Mouse (Mus musculus) embryonic facial prominence, embryonic 12.5 days (tissue): ENCODE data around the gene Raver1. TPM values are rescaled to one million over a fixed set of nuclear protein-coding genes. Genes with fewer than 3 reads are reported as not detected.

Experiments
- ATAC-seq: fragments of 200-750 bp; cut with Nextera tagmentation; 2 replicates; pipeline ENCODE4 v1.8.0; 2017; ENCODE audit not compliant: insufficient number of reproducible peaks, insufficient read depth, low FRiP score, low TSS enrichment
- H3K27ac ChIP-seq: fragments of 300-500 bp; sonication (generic); 2 replicates; pipeline ENCODE4 v1.5.1; 2016; ENCODE audit warnings: mild to moderate bottlenecking
- H3K27me3 ChIP-seq: fragments of 300-500 bp; sonication (generic); 2 replicates; pipeline ENCODE4 v1.6.1; 2016; ENCODE audit warnings: mild to moderate bottlenecking, moderate library complexity
- H3K36me3 ChIP-seq: fragments of 300-500 bp; sonication (generic); 2 replicates; pipeline ENCODE4 v1.6.1; 2016; ENCODE audit warnings: mild to moderate bottlenecking
- H3K4me1 ChIP-seq: fragments of 300-500 bp; sonication (generic); 2 replicates; pipeline ENCODE4 v1.6.1; 2016
- H3K4me2 ChIP-seq: fragments of 300-500 bp; sonication (generic); replicated peaks from 2 replicates; pipeline ENCODE4 v1.6.1; 2016; ENCODE audit warnings: mild to moderate bottlenecking, moderate library complexity
- H3K4me3 ChIP-seq: fragments of 300-500 bp; sonication (generic); 2 replicates; pipeline ENCODE4 v1.5.1; 2016; ENCODE audit warnings: mild to moderate bottlenecking
- H3K9ac ChIP-seq: fragments of 300-500 bp; sonication (generic); 2 replicates; pipeline ENCODE4 v1.6.1; 2016; ENCODE audit warnings: mild to moderate bottlenecking, moderate library complexity
- H3K9me3 ChIP-seq: fragments of 300-500 bp; sonication (generic); 2 replicates; pipeline ENCODE4 v1.6.1; 2016; ENCODE audit warnings: mild to moderate bottlenecking, moderate library complexity
- WGBS: fragments of 180-500 bp; shearing (Covaris S2); methylation state at CpG from one replicate; pipeline ENCODE4 v1.1.7; 2016; 5-methylcytosine and 5-hydroxymethylcytosine counted together
- polyA plus RNA-seq: library from polyadenylated mRNA; unstranded; fragments of >200 nt; fragmentation: Nextera tagmentation; extraction: Ambion mirVana; gene quantifications from 2 replicates; pipeline ENCODE4 v1.2.1, GENCODE M21; 2016

The Raver1 gene
- polyA plus RNA-seq, 1 experiment from 2014 or later = 64.3 TPM

GRCm38 (mm10) chr9:21126259-21126627, 34.4 kb upstream of the Raver1 start:
- Histone ChIP-seq H3K4me2 (no peak overlapping the region), H3K36me3 (peaks cover 23% of the 10 kb centered on the region), H3K27ac (no peak overlapping the region), H3K9ac (no peak overlapping the region), H3K4me3 (no peak overlapping the region), H3K4me1 (0 out of 2 replicates have a peak, but pooled peaks cover 5% of the 10 kb centered on the region), H3K9me3 (no peaks in the 10 kb centered on the region), H3K27me3 (no peaks in the 10 kb centered on the region)
- no peak for ATAC-seq
- 78% methylated on average over 2 of the region's 2 CpGs for WGBS

GRCm38 (mm10) chr9:21125502-21126258, 33.9 kb upstream of the Raver1 start:
- H3K4me3 ChIP-seq = no peak overlapping the region
- H3K27ac ChIP-seq = no peak overlapping the region
- no peaks in the 10 kb centered on the region for H3K9me3 ChIP-seq
- no peaks in the 10 kb centered on the region for H3K27me3 ChIP-seq
- H3K4me1 ChIP-seq = 0 out of 2 replicates have a peak, but pooled peaks cover 5% of the 10 kb centered on the region
- H3K4me2 ChIP-seq = no peak overlapping the region
- WGBS = 86% methylated on average over 9 of the region's 9 CpGs
- ATAC-seq = no peak
- no peak overlapping the region for H3K9ac ChIP-seq
- H3K36me3 ChIP-seq = peaks cover 28% of the 10 kb centered on the region

DNA sequence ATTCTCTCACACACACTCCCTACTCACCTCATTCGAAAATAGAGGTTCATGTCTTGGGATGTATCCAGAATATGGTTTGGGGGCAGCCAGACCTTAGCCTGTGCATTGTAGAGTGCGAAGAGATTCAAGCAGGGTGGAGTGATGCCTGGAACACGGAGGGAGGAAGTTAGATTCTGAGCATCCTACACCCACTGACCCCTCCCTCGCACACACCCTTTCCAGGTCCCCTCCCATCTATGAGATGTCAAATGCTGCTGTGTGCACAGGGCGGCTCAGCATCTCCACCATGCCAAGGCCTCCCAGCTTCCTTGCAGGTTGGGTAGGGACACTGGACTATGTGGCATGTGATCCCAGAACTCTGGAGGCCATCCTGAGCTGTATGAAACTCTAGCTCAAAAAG, 33.0 kb upstream of the Raver1 start:
- Histone ChIP-seq H3K4me3 (no peak overlapping the region), H3K4me2 (no peak overlapping the region), H3K36me3 (peaks cover 36% of the 10 kb centered on the region), H3K4me1 (no peaks in the 10 kb centered on the region), H3K27me3 (no peaks in the 10 kb centered on the region), H3K9me3 (no peaks in the 10 kb centered on the region), H3K27ac (no peak overlapping the region), H3K9ac (no peak overlapping the region)
- ATAC-seq = no peak
- WGBS = 74% methylated on average over 5 of the region's 5 CpGs

- no peak for ATAC-seq
- H3K27me3 ChIP-seq = no peaks in the 10 kb centered on the region
- WGBS = 88% methylated on average over 16 of the region's 16 CpGs
- H3K4me1 ChIP-seq = no peaks in the 10 kb centered on the region
- no peak overlapping the region for H3K9ac ChIP-seq
- H3K4me3 ChIP-seq = no peak overlapping the region
- no peak overlapping the region for H3K4me2 ChIP-seq
- H3K9me3 ChIP-seq = no peaks in the 10 kb centered on the region
- H3K27ac ChIP-seq = no peak overlapping the region
- H3K36me3 ChIP-seq = peaks cover 25% of the 10 kb centered on the region
Observed at GRCm38 (mm10) chr9:21121483-21121882, 29.7 kb upstream of the Raver1 start.

- H3K9ac ChIP-seq = no peak overlapping the region
- H3K36me3 ChIP-seq = peaks cover 21% of the 10 kb centered on the region; the same call in 1 of the 2 replicates
- no peak overlapping the region for H3K4me2 ChIP-seq
- ATAC-seq = no peak
- no peaks in the 10 kb centered on the region for H3K9me3 ChIP-seq
- WGBS = 81% methylated on average over 6 of the region's 6 CpGs
- no peaks in the 10 kb centered on the region for H3K4me1 ChIP-seq
- H3K27ac ChIP-seq = no peak overlapping the region
- no peak overlapping the region for H3K4me3 ChIP-seq
- no peaks in the 10 kb centered on the region for H3K27me3 ChIP-seq
Observed at GRCm38 (mm10) chr9:21117073-21117472, 25.3 kb upstream of the Raver1 start.

DNA sequence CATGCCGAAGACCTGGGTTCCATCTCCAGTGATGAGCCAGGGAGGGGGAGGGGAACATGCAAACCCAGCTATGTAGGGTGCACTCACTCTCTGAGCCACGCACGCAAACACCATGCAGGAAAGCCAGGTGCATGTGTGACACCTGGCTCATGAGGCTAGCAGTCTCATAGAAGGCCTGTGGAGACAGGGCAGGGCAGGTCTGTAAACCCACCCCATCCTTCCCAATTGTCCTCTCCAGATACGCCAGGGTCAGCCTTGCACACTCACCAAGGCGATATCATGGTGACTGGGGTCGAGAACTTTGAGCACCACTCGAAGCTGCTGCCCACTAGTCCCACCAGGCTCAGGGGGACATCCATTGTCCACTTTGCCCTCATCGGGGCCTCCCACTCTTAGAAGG, 23.3 kb upstream of the Raver1 start:
- Histone ChIP-seq H3K4me1 (no peaks in the 10 kb centered on the region), H3K27me3 (no peaks in the 10 kb centered on the region), H3K4me3 (no peak overlapping the region), H3K27ac (no peak overlapping the region), H3K4me2 (no peak overlapping the region), H3K9ac (no peak overlapping the region), H3K36me3 (peaks cover 8% of the 10 kb centered on the region; the same call in 1 of the 2 replicates), H3K9me3 (no peaks in the 10 kb centered on the region)
- no peak for ATAC-seq
- 90% methylated on average over 8 of the region's 8 CpGs for WGBS

DNA sequence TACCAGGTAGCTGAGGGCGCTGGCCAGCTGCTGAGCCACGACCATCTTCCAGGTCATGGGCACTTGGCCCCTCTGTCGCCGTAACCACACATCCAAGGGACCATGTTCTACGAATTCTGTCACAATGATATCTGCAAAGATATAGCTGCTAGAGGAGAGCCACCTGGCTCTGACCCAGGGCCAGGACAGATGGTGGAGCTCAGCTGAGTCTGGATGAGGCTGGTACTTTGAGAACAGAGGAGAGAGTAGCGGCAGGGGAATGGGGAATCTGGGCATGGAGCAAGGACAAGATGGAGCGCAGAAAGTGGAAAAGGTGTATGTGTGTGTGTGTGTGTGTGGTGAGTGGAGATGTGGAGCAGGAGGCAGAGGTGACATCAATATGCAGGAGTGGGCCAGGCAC, 22.4 kb upstream of the Raver1 start:
- Histone ChIP-seq H3K27ac (no peak overlapping the region), H3K9ac (no peak overlapping the region), H3K9me3 (no peaks in the 10 kb centered on the region), H3K4me2 (no peak overlapping the region), H3K36me3 (0 out of 2 replicates have a peak, but pooled peaks cover 4% of the 10 kb centered on the region), H3K4me1 (no peaks in the 10 kb centered on the region), H3K27me3 (no peaks in the 10 kb centered on the region), H3K4me3 (no peak overlapping the region)
- no peak for ATAC-seq
- WGBS = 87% methylated on average over 7 of the region's 7 CpGs

DNA sequence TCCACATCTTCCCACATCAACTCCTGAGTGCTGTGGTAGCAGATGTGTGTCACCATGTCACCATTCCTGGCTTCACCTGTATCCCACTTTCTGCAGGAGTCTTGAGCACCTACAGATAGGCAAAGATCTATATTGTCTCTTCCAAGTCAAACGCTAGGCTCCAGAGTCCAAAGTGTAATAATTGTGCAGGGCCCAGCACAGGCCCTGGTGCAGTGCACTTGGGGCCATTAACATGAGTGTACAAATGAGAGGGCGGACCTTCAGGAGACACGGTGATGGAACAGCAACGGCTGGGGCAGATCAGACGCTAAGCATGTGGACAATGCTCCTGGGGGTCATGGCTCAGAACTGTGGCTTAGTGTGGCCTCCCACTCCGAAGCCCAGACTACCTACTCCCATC, 21.9 kb upstream of the Raver1 start:
- Histone ChIP-seq H3K27me3 (no peaks in the 10 kb centered on the region), H3K36me3 (peaks cover 6% of the 10 kb centered on the region; the same call in 1 of the 2 replicates), H3K4me3 (no peak overlapping the region), H3K4me2 (no peak overlapping the region), H3K4me1 (no peaks in the 10 kb centered on the region), H3K27ac (no peak overlapping the region), H3K9ac (no peak overlapping the region), H3K9me3 (no peaks in the 10 kb centered on the region)
- 89% methylated on average over 6 of the region's 6 CpGs for WGBS
- ATAC-seq = no peak

DNA sequence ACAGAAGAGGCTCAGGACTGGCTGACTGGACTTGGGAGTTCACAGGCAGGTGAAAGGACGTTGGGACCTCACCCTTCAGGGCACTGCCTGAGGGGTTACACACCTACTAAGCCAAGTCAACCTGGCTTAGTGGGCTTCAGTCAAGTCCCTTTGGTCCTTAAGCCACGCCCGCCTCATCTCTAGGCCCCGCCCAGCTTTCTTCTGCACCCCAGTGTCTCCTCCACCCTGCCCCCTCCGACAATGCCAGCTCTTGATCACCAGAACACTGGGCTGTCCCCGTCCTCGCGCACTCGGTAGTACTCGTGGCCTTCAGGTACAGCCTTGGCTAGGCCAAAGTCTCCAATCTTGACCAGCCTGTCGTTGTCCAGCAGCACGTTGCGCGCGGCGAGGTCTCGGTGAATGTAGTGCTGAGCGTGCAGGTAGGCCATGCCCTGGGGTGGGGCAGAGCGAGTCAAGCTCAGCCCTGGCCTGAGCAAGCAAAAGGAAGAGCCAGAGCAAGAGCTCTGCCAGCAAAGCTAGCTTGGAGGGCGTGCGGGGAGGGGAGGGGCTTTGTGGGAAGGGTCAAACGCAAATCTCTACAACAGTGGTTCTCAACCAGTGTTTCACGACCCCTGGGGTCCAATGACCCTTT, 15.9 kb upstream of the Raver1 start:
- H3K9ac ChIP-seq = no peak overlapping the region
- WGBS = 45% methylated on average over 23 of the region's 23 CpGs
- no peak for ATAC-seq
- H3K36me3 ChIP-seq = peaks cover 5% of the 10 kb centered on the region; the same call in 1 of the 2 replicates
- no peaks in the 10 kb centered on the region for H3K27me3 ChIP-seq
- no peak overlapping the region for H3K4me3 ChIP-seq
- H3K27ac ChIP-seq = no peak overlapping the region
- H3K9me3 ChIP-seq = no peaks in the 10 kb centered on the region
- H3K4me2 ChIP-seq = no peak overlapping the region
- no peaks in the 10 kb centered on the region for H3K4me1 ChIP-seq

DNA sequence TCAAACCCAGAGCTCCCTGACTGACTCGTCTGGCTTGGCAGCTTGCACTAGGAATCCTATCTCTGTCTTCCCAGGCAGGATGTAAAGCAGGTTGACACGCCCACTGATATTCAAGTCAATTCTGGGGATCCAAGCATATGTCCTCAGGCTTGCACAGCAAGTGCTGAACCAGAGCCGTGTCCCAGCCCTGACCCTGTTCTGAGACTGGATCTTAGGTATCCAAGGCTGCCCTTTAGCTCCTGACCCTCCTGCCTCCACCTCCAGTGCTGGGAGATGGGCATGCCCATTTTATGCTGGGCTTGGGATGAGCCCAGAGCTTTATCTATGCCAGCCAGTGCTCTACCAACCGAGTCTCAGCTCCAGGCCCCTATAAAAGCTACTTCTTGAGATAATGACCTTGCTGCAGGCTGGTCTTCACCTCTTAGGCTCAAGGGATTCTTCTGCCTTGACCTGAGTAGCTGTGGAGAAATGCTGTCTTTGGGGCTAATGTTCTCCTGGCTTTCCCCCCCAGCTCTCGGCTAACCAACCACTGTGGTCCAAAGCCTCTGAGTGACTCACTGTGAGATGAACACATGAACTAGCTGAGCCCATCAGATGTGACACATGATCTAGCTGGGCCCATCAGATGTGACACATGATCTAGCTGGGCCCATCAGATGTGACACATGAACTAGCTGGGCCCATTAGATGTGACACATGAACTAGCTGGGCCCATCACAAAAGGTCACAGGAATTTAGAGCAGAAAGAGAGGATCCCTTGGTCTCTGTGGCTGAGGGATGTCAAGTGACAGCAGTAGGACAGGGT, 14.2 kb upstream of the Raver1 start:
- H3K9ac ChIP-seq = no peak overlapping the region
- peaks cover 5% of the 10 kb centered on the region; the same call in 1 of the 2 replicates for H3K36me3 ChIP-seq
- H3K27me3 ChIP-seq = no peaks in the 10 kb centered on the region
- ATAC-seq = no peak
- H3K4me1 ChIP-seq = no peaks in the 10 kb centered on the region
- no peak overlapping the region for H3K27ac ChIP-seq
- no peak overlapping the region for H3K4me3 ChIP-seq
- no peak overlapping the region for H3K4me2 ChIP-seq
- no peaks in the 10 kb centered on the region for H3K9me3 ChIP-seq
- WGBS = 78% methylated on average over 5 of the region's 5 CpGs

DNA sequence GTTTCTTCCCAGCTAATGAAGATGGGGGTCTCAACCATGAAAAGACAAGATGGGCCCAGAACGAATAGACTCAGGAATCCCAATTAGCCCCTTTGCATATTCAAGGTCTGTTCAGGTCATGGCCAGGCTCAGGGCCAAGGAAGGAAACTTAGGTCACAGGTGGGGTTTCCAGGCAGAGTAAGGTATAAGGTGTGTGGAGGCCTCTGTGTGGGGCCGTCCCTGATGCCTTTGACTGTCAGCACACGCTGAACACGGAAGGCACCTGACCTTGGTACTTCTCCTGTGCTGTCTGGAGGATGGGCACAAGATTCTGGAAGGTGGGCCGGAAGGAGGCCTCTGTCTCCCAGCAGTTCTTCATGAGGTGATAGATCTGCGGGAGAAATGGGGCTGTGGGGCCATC, 13.0 kb upstream of the Raver1 start:
- H3K36me3 ChIP-seq = peaks cover 5% of the 10 kb centered on the region; the same call in 1 of the 2 replicates
- no peak overlapping the region for H3K27ac ChIP-seq
- H3K9me3 ChIP-seq = no peaks in the 10 kb centered on the region
- peaks cover 7% of the 10 kb centered on the region; the same call in 1 of the 2 replicates for H3K4me1 ChIP-seq
- H3K9ac ChIP-seq = no peak overlapping the region
- 85% methylated on average over 6 of the region's 6 CpGs for WGBS
- no peak overlapping the region for H3K4me3 ChIP-seq
- no peak overlapping the region for H3K4me2 ChIP-seq
- H3K27me3 ChIP-seq = no peaks in the 10 kb centered on the region
- ATAC-seq = no peak
